Mouse (Mus musculus) embryonic facial prominence, embryonic 14.5 days (tissue): ENCODE results near the gene Ppp6c. TPM values are rescaled to one million over a fixed set of nuclear protein-coding genes. Genes with fewer than 3 reads are reported as not detected.
A peak's percentile ranks its signal among the peaks of the same experiment; 100 is the strongest.

Experiments used
- ATAC-seq: fragments of 200-750 bp; cut with Nextera tagmentation; 2 replicates; pipeline ENCODE4 v1.8.0; 2017; ENCODE audit warnings: low read depth, moderate number of reproducible peaks, moderate TSS enrichment
- DNase-seq: peaks from one replicate; pipeline ENCODE4 v3.0.0-alpha.2; 2015; ENCODE audit warnings: low spot score
- H3K27ac ChIP-seq: fragments of 300-500 bp; sonication (generic); replicated peaks from 2 replicates; pipeline ENCODE4 v1.5.1; 2014; ENCODE audit warnings: low read depth, mild to moderate bottlenecking, low read length, moderate library complexity
- H3K27me3 ChIP-seq: fragments of 300-500 bp; sonication (generic); replicated peaks from 2 replicates; pipeline ENCODE4 v1.6.1; 2014; ENCODE audit warnings: low read length; ENCODE audit not compliant: control insufficient read depth, insufficient read depth
- H3K36me3 ChIP-seq: fragments of 300-500 bp; sonication (generic); 2 replicates; pipeline ENCODE4 v1.6.1; 2014; ENCODE audit warnings: low read length, mixed read lengths; ENCODE audit not compliant: control insufficient read depth, insufficient read depth
- H3K4me1 ChIP-seq: fragments of 300-500 bp; sonication (generic); 2 replicates; pipeline ENCODE4 v1.6.1; 2014; ENCODE audit warnings: antibody characterized with exemption, low read length; ENCODE audit not compliant: control insufficient read depth, insufficient read depth
- H3K4me2 ChIP-seq: fragments of 300-500 bp; sonication (generic); 2 replicates; pipeline ENCODE4 v1.6.1; 2014; ENCODE audit warnings: low read depth, mild to moderate bottlenecking, low read length, moderate library complexity, mixed read lengths
- H3K4me3 ChIP-seq: fragments of 300-500 bp; sonication (generic); 2 replicates; pipeline ENCODE4 v1.5.1; 2014; ENCODE audit warnings: low read depth, mild to moderate bottlenecking, low read length
- H3K9ac ChIP-seq: fragments of 300-500 bp; sonication (generic); 2 replicates; pipeline ENCODE4 v1.6.1; 2014; ENCODE audit warnings: low read depth, mild to moderate bottlenecking, low read length, moderate library complexity, mixed read lengths
- H3K9me3 ChIP-seq: fragments of 300-500 bp; sonication (generic); 2 replicates; pipeline ENCODE4 v1.6.1; 2016; ENCODE audit warnings: low read length; ENCODE audit not compliant: control insufficient read depth
- WGBS: fragments of 180-500 bp; shearing (Covaris S2); extraction: QIAGEN DNeasy Blood & Tissue Kit; methylation state at CpG from one replicate; pipeline ENCODE4 v1.1.7; 2014; 5-methylcytosine and 5-hydroxymethylcytosine counted together
- polyA plus RNA-seq: library from polyadenylated mRNA; unstranded; fragments of >200 nt; fragmentation: Nextera tagmentation; extraction: Ambion mirVana; gene quantifications from 2 replicates; pipeline ENCODE4 v1.2.1, GENCODE M21; 2014

Gene Ppp6c
- polyA plus RNA-seq, 1 experiment from 2014 or later = 87.2 TPM

GRCm38 (mm10) chr2:39160996-39161395 is 65.3 kb downstream of the Ppp6c start:
- peaks cover 14% of the 10 kb centered on the region; the same call in 1 of the 2 replicates for H3K36me3 ChIP-seq
- no peaks in the 10 kb centered on the region for H3K9me3 ChIP-seq
- DNase-seq (no peak), ATAC-seq (no peak)
- H3K4me2 ChIP-seq = no peak overlapping the region
- 86% methylated on average over 1 of the region's 1 CpGs for WGBS
- H3K9ac ChIP-seq = no peak overlapping the region
- no peak overlapping the region for H3K4me3 ChIP-seq
- no peak overlapping the region for H3K27ac ChIP-seq
- no peaks in the 10 kb centered on the region for H3K27me3 ChIP-seq
- no peaks in the 10 kb centered on the region for H3K4me1 ChIP-seq

GRCm38 (mm10) chr2:39157916-39158315 is 68.3 kb downstream of the Ppp6c start:
- Histone ChIP-seq H3K4me2 (no peak overlapping the region), H3K36me3 (peaks cover 7% of the 10 kb centered on the region; the same call in 1 of the 2 replicates), H3K4me1 (no peaks in the 10 kb centered on the region), H3K9ac (no peak overlapping the region), H3K4me3 (no peak overlapping the region), H3K9me3 (no peaks in the 10 kb centered on the region), H3K27me3 (no peaks in the 10 kb centered on the region), H3K27ac (no peak overlapping the region)
- 49% methylated on average over 1 of the region's 1 CpGs for WGBS
- DNase-seq (peak; percentile 54), ATAC-seq (no peak)

- Histone ChIP-seq H3K4me2 (no peak overlapping the region), H3K4me1 (no peaks in the 10 kb centered on the region), H3K9me3 (no peaks in the 10 kb centered on the region), H3K9ac (no peak overlapping the region), H3K27ac (no peak overlapping the region), H3K4me3 (no peak overlapping the region), H3K27me3 (no peaks in the 10 kb centered on the region), H3K36me3 (peaks cover 7% of the 10 kb centered on the region; the same call in 1 of the 2 replicates)
- 89% methylated on average over 1 of the region's 1 CpGs for WGBS
- ATAC-seq = no peak
- no peak for DNase-seq
Measured at GRCm38 (mm10) chr2:39156821-39157220, 69.4 kb downstream of the Ppp6c start.

GRCm38 (mm10) chr2:39150943-39151342 is 75.3 kb downstream of the Ppp6c start:
- DNase-seq = no peak
- H3K4me3 ChIP-seq = no peak overlapping the region
- WGBS = 71% methylated on average over 2 of the region's 2 CpGs
- no peaks in the 10 kb centered on the region for H3K27me3 ChIP-seq
- H3K36me3 ChIP-seq = peaks cover 7% of the 10 kb centered on the region; the same call in 1 of the 2 replicates
- no peaks in the 10 kb centered on the region for H3K9me3 ChIP-seq
- no peaks in the 10 kb centered on the region for H3K4me1 ChIP-seq
- no peak overlapping the region for H3K9ac ChIP-seq
- H3K27ac ChIP-seq = no peak overlapping the region
- no peak overlapping the region for H3K4me2 ChIP-seq
- ATAC-seq = no peak

- H3K27ac ChIP-seq = no peak overlapping the region
- no peaks in the 10 kb centered on the region for H3K9me3 ChIP-seq
- ATAC-seq (no peak), DNase-seq (no peak)
- H3K9ac ChIP-seq = no peak overlapping the region
- no peaks in the 10 kb centered on the region for H3K27me3 ChIP-seq
- H3K4me2 ChIP-seq = no peak overlapping the region
- H3K4me1 ChIP-seq = no peaks in the 10 kb centered on the region
- H3K4me3 ChIP-seq = no peak overlapping the region
- peaks cover 10% of the 10 kb centered on the region; the same call in 1 of the 2 replicates for H3K36me3 ChIP-seq
- WGBS = 43% methylated on average over 2 of the region's 2 CpGs
Measured at GRCm38 (mm10) chr2:39148075-39148474, 78.2 kb downstream of the Ppp6c start.

GRCm38 (mm10) chr2:39146469-39146868 is 79.8 kb downstream of the Ppp6c start:
- DNase-seq (no peak), ATAC-seq (no peak)
- Histone ChIP-seq H3K9ac (no peak overlapping the region), H3K27ac (no peak overlapping the region), H3K9me3 (no peaks in the 10 kb centered on the region), H3K4me2 (no peak overlapping the region), H3K4me3 (no peak overlapping the region), H3K36me3 (peaks cover 10% of the 10 kb centered on the region; the same call in 1 of the 2 replicates), H3K27me3 (no peaks in the 10 kb centered on the region), H3K4me1 (no peaks in the 10 kb centered on the region)
- WGBS = 95% methylated on average over 1 of the region's 1 CpGs

Other genes with a start within 250 kb of the Ppp6c start
- 0.92 and 1.4 TPM in 2 replicates for gene Wdr38, start 229.0 kb downstream of the Ppp6c start, polyA plus RNA-seq
- gene Arpc5l, start 221.1 kb downstream of the Ppp6c start, polyA plus RNA-seq = 113 and 120 TPM in 2 replicates
- 1,001 and 1,064 TPM in 2 replicates for gene Rpl35, start 220.8 kb downstream of the Ppp6c start, polyA plus RNA-seq
- gene Golga1, start 160.9 kb downstream of the Ppp6c start, polyA plus RNA-seq = 20.7 and 29.8 TPM in 2 replicates
- 8.9 and 10.2 TPM in 2 replicates for gene Scai, start 35.7 kb downstream of the Ppp6c start, polyA plus RNA-seq